8 mouse cellular contexts compared by ENCODE assay signal in genomic region chr19:37207303-37208175, GRCm38 (mm10). TPM values are rescaled to one million over a fixed set of nuclear protein-coding genes. Genes with fewer than 3 reads are reported as not detected.
A peak's percentile ranks its signal among the peaks of the same experiment; 100 is the strongest.
DNase-seq lines count a peak whose midpoint lies in the region; ATAC-seq lines count a peak whose summit lies in the region.

Gene March5 (plus strand): TSS chr19:37207543.

- no peaks in the 10 kb centered on the region for H3K27me3 ChIP-seq in intestine, embryonic 15.5 days (replicated peaks)

- H3K9me3 ChIP-seq in intestine, embryonic 15.5 days = no peaks in the 10 kb centered on the region

- H3K4me1 ChIP-seq in intestine, embryonic 15.5 days (replicated peaks) = peaks cover 11% of the 10 kb centered on the region; the same call in 1 of the 2 replicates

- H3K4me2 ChIP-seq in intestine, embryonic 15.5 days (replicated peaks) = peak within 1 kb of the TSS; percentile 91

- ATAC-seq in intestine, embryonic 15.5 days = peak; percentile 98
- peak; percentile 65 for ATAC-seq in megakaryocyte-erythroid progenitor cell, adult 5-6 weeks (replicated peaks; ENCODE audit: low FRiP score, low TSS enrichment, poor library complexity, severe bottlenecking)

- intact Hi-C loops in gastrocnemius, postnatal 36 days (cut with DNase I) = loop anchor here (2.0 kb wide), 2 partner anchors 31 to 157 kb away; no protein-coding TSS in a partner anchor
- intact Hi-C loops in left cerebral cortex, postnatal 14 days (cut with DNase I) = loop anchor here (1.0 to 5.0 kb wide), 2 partner anchors 34 to 155 kb away; no protein-coding TSS in a partner anchor

- peak within 1 kb of the TSS; percentile 99 for H3K4me3 ChIP-seq in intestine, embryonic 15.5 days (replicated peaks)

- under 1% methylated on average over 90 of the region's 94 CpGs for WGBS in intestine, embryonic 15.5 days

- H3K27ac ChIP-seq in intestine, embryonic 15.5 days = peak within 1 kb of the TSS; percentile 81

- 0 out of 2 replicates have a peak, but pooled peaks cover 5% of the 10 kb centered on the region for H3K36me3 ChIP-seq in intestine, embryonic 15.5 days

- peak; percentile 95 for DNase-seq in adrenal gland, adult 2 months
- DNase-seq in embryo, embryonic 11 days = peak; percentile 93
- peak; percentile 84 to 86 for DNase-seq in gastrocnemius, postnatal 36 days
- peak; percentile 79 to 90 for DNase-seq in left cerebral cortex, postnatal 14 days (ENCODE audit: low spot score in 2 of 2)
- peak; percentile 91 for DNase-seq in right cerebral cortex, postnatal 25 days
- peak; percentile 79 to 90 for DNase-seq in urinary bladder, postnatal 36 days (ENCODE audit: low spot score in 2 of 2)

- H3K9ac ChIP-seq in intestine, embryonic 15.5 days = peak within 1 kb of the TSS; percentile 97

RNA-seq across cellular contexts. Expression of gene March5, which starts in this region (rescaled TPM):
- total RNA-seq in adrenal gland, adult 2 months (2021) = 100 to 1,000 TPM in 1 of 2 experiments, 10 to 100 TPM in 1; 97.0 to 117 TPM
- 42.9 and 77.8 TPM in 2 replicates for polyA plus RNA-seq in adrenal gland, adult 2 months (2012; rRNA removed)
- total RNA-seq in gastrocnemius, postnatal 36 days (2021) = 10 to 100 TPM; 74.6 to 75.2 TPM
- 69.9 and 75.8 TPM in 2 replicates for polyA plus RNA-seq in intestine, embryonic 15.5 days (2015; fragmentation: Nextera tagmentation; extraction: Ambion mirVana)
- total RNA-seq in left cerebral cortex, postnatal 14 days (2021) = 10 to 100 TPM; 89.1 to 94.1 TPM
- total RNA-seq in megakaryocyte-erythroid progenitor cell, adult 5-6 weeks (2014; fragmentation: Nextera tagmentation) = 138 TPM in 2 replicates
- total RNA-seq in megakaryocyte-erythroid progenitor cell, adult 5-6 weeks (2017) = 77.5 and 90.8 TPM in 2 replicates

Comparison
In these comparisons a context has a peak if more than half of its experiments do, and no peak if none do; other contexts are left out.
1. Peak in every context shown above with its lines: DNase-seq, ATAC-seq, H3K4me3 ChIP-seq and H3K27ac ChIP-seq.